Mouse (Mus musculus) ES-E14 (cell line): ENCODE measurements at regions not wholly inside any gene's neighbourhood (a gene's known extent, or its start where the extent isn't known, plus 50 kb on each side); places are given as distances from the start of the nearest gene placed in this dataset.

ENCODE experiments used
- DNase-seq: peaks from one replicate; pipeline ENCODE4 v3.0.0-alpha.2; 2013; ENCODE audit warnings: low read depth, low spot score
- H3K27ac ChIP-seq: 2 replicates; pipeline ENCODE4 v1.5.1; 2012; ENCODE audit warnings: low read depth, mild to moderate bottlenecking, low read length, moderate library complexity, mixed read lengths; ENCODE audit not compliant: poor library complexity, insufficient read depth, severe bottlenecking
- H3K36me3 ChIP-seq: 2 replicates; pipeline ENCODE4 v1.6.1; 2012; ENCODE audit warnings: mild to moderate bottlenecking, low read length, moderate library complexity, mixed read lengths; ENCODE audit not compliant: control insufficient read depth, poor library complexity, insufficient read depth, severe bottlenecking
- H3K4me1 ChIP-seq, 2 experiments: fragments of 150-350 bp in 1 of 2; sonication (generic) in 1 of 2; 2 replicates each; pipeline ENCODE4 v1.6.1; 2012; ENCODE audit warnings: low read length in 2 of 2, mild to moderate bottlenecking in 1 of 2, mixed read lengths in 1 of 2; ENCODE audit not compliant: control insufficient read depth in 2 of 2, insufficient read depth in 2 of 2, poor library complexity in 1 of 2
- H3K4me3 ChIP-seq, 2 experiments: fragments of 150-350 bp in 1 of 2; sonication (generic) in 1 of 2; 2 replicates each; pipeline ENCODE4 v1.5.1; 2012; ENCODE audit warnings: low read length in 2 of 2, low read depth in 1 of 2, mild to moderate bottlenecking in 1 of 2, mixed read lengths in 1 of 2; ENCODE audit not compliant: insufficient read depth in 1 of 2, poor library complexity in 1 of 2, severe bottlenecking in 1 of 2
- H3K9ac ChIP-seq: 2 replicates; pipeline ENCODE4 v1.6.1; 2012; ENCODE audit warnings: low read depth, mild to moderate bottlenecking, low read length, mixed read lengths; ENCODE audit not compliant: poor library complexity, insufficient read depth, severe bottlenecking
- H3K9me3 ChIP-seq: fragments of 150-350 bp; sonication (generic); 2 replicates; pipeline ENCODE4 v1.6.1; 2012; ENCODE audit warnings: low read depth, mild to moderate bottlenecking, low read length; ENCODE audit not compliant: control insufficient read depth, insufficient read depth
- CHD2 ChIP-seq: IDR thresholded peaks from 2 replicates; pipeline ENCODE4 v1.6.1; 2014; ENCODE audit warnings: mild to moderate bottlenecking, low read depth, low read length, inconsistent platforms
- HCFC1 ChIP-seq: IDR thresholded peaks from 2 replicates; pipeline ENCODE4 v1.6.1; 2012; ENCODE audit warnings: low read length, inconsistent platforms, borderline replicate concordance; ENCODE audit not compliant: insufficient read depth
- MAFK ChIP-seq: IDR thresholded peaks from 2 replicates; pipeline ENCODE4 v1.6.1; 2014; ENCODE audit warnings: mild to moderate bottlenecking, low read depth, low read length, inconsistent platforms; ENCODE audit not compliant: insufficient read depth
- ZC3H11A ChIP-seq: IDR thresholded peaks from 2 replicates; pipeline ENCODE4 v1.6.1; 2012; ENCODE audit warnings: low read depth, mild to moderate bottlenecking, inconsistent platforms, low read length, borderline replicate concordance
- ZNF384 ChIP-seq: IDR thresholded peaks from 2 replicates; pipeline ENCODE4 v1.6.1; 2012; ENCODE audit warnings: low read depth, low read length, inconsistent platforms
- in situ Hi-C, 2 experiments: fragments of 600-800 bp; cut with MboI; formaldehyde crosslinking; loops; one replicate each; pipeline ENCODE4 v1.15.1; 2025; ENCODE audit warnings: low sequenced_read_pairs in 2 of 2, inconsistent platforms in 1 of 2; ENCODE audit not compliant: unreplicated experiment in 2 of 2

- Histone ChIP-seq H3K27ac (no peak overlapping the region), H3K9ac (no peak overlapping the region), H3K9me3 (no peaks in the 10 kb centered on the region), H3K4me3 (no peak overlapping the region), H3K36me3 (no peaks in the 10 kb centered on the region), H3K4me1 (no peaks in the 10 kb centered on the region)
- TF ChIP-seq ZNF384 (no peak), MAFK (no peak), HCFC1 (no peak), ZC3H11A (no peak), CHD2 (no peak)
- DNase-seq: no peak
- in situ Hi-C loops: no loop called here
Observed at GRCm38 (mm10) chr11:52635716-52636389, 128.6 kb upstream of the Fstl4 start.

GRCm38 (mm10) chr11:52638939-52639338 is 125.5 kb upstream of the Fstl4 start:
- no peak for TF ChIP-seq HCFC1
- no peak for TF ChIP-seq CHD2
- TF ChIP-seq ZNF384: no peak
- no peak for TF ChIP-seq MAFK
- in situ Hi-C loops: no loop called here

GRCm38 (mm10) chr11:52641725-52642338 is 122.6 kb upstream of the Fstl4 start:
- DNase-seq: no peak
- TF ChIP-seq ZNF384 (no peak), CHD2 (no peak), ZC3H11A (no peak), MAFK (no peak), HCFC1 (no peak)
- peaks cover 0 to 2% of the 10 kb centered on the region in 2 experiments; a peak in 1 of 4 replicates for H3K4me1 ChIP-seq

More at GRCm38 (mm10) chr11:52638939-52639338, 125.5 kb upstream of the Fstl4 start:
- Histone ChIP-seq H3K9ac (no peak overlapping the region), H3K4me3 (no peak overlapping the region), H3K36me3 (no peaks in the 10 kb centered on the region), H3K27ac (no peak overlapping the region), H3K4me1 (no peaks in the 10 kb centered on the region), H3K9me3 (no peaks in the 10 kb centered on the region)
- no peak for DNase-seq

GRCm38 (mm10) chr11:52644081-52644768 is 120.2 kb upstream of the Fstl4 start:
- H3K4me3 ChIP-seq: no peak overlapping the region
- peaks cover 0 to 6% of the 10 kb centered on the region in 2 experiments; a peak in 1 of 4 replicates for H3K4me1 ChIP-seq
- in situ Hi-C loops: no loop called here
- no peaks in the 10 kb centered on the region for H3K9me3 ChIP-seq
- no peak for DNase-seq
- no peak overlapping the region for H3K9ac ChIP-seq
- no peak overlapping the region for H3K27ac ChIP-seq
- no peaks in the 10 kb centered on the region for H3K36me3 ChIP-seq
- TF ChIP-seq HCFC1 (no peak), CHD2 (no peak), ZC3H11A (no peak), ZNF384 (no peak), MAFK (no peak)

More at GRCm38 (mm10) chr11:52641725-52642338, 122.6 kb upstream of the Fstl4 start:
- in situ Hi-C loops: no loop called here
- no peak overlapping the region for H3K27ac ChIP-seq
- no peak overlapping the region for H3K4me3 ChIP-seq
- no peak overlapping the region for H3K9ac ChIP-seq
- no peaks in the 10 kb centered on the region for H3K9me3 ChIP-seq
- H3K36me3 ChIP-seq: no peaks in the 10 kb centered on the region
